Mouse (Mus musculus): ENCODE data around the gene Slc38a5. TPM values are rescaled to one million over a fixed set of nuclear protein-coding genes. Genes with fewer than 3 reads are reported as not detected.
A peak's percentile ranks its signal among the peaks of the same experiment; 100 is the strongest.

The Slc38a5 gene
- 1.4 and 3.4 TPM in 2 replicates for polyA plus RNA-seq (2015; fragmentation: Nextera tagmentation; extraction: Ambion mirVana)

DNA sequence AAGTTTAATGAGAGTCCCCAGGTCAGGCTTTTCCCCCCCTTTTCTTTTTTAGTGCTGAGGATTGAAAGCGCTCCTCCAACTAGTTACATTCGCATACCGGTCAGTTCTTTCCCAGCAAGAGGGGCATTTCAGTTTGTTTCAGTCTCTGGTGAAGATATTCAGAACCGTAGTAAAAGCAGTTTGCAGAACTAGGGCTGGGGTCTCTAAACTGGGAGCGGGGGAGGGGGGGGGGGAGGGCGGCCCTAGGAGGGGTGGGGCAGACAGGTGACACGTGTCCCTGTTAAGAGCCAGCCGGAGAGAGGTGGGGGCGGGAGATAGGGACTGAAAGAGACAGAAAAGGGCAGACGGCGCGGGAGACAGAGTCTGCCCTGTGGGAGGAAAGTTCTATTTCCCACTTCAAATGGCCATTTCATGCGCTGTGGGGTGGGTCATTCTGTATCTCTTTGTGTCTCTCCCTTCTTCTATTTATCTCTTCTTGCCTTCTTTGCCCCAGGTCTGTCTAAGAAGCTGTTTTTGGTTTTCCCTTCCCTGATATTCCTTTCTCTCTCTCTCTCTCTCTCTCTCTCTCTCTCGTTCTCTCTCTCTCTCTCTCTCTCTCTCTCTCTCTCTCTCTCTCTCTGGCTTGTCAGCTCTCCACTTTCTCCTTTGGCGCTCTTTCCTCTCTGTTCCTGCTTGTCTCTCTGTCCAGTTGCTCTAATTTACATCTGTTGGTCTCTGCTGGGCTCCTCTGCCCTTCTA lies at the start of gene Slc38a5:
TSS of gene Slc38a5 (plus strand) at position 51 of the 738 bp plus-strand sequence.
- Histone ChIP-seq H3K9ac (no peak within 1 kb of the TSS), H3K27me3 (peaks cover 21% of the 10 kb centered on the region), H3K36me3 (no peaks in the 10 kb centered on the region), H3K9me3 (replicated peaks) (no peaks in the 10 kb centered on the region), H3K4me2 (peak within 1 kb of the TSS; percentile 36), H3K4me1 (no peaks in the 10 kb centered on the region), H3K4me3 (replicated peaks) (peak within 1 kb of the TSS; percentile 14; the same call in 1 of the 2 replicates), H3K27ac (no peak within 1 kb of the TSS)
- no peak for ATAC-seq (replicated peaks; ENCODE audit: low FRiP score)
- 13% methylated on average over 12 of the region's 15 CpGs for whole genome bisulfite sequencing

- H3K36me3 ChIP-seq = no peaks in the 10 kb centered on the region
- no peak overlapping the region for H3K4me3 ChIP-seq (replicated peaks)
- H3K4me1 ChIP-seq = no peaks in the 10 kb centered on the region
- H3K9me3 ChIP-seq (replicated peaks) = no peaks in the 10 kb centered on the region
- no peak overlapping the region for H3K27ac ChIP-seq
- ATAC-seq (replicated peaks; ENCODE audit: low FRiP score) = no peak
- no peak overlapping the region for H3K4me2 ChIP-seq
- H3K9ac ChIP-seq = no peak overlapping the region
- H3K27me3 ChIP-seq = no peaks in the 10 kb centered on the region
- 79% methylated on average over 3 of the region's 3 CpGs for WGBS
These were observed 48.6 kb upstream of the Slc38a5 start for GRCm38 (mm10) chrX:8222296-8222677.

DNA sequence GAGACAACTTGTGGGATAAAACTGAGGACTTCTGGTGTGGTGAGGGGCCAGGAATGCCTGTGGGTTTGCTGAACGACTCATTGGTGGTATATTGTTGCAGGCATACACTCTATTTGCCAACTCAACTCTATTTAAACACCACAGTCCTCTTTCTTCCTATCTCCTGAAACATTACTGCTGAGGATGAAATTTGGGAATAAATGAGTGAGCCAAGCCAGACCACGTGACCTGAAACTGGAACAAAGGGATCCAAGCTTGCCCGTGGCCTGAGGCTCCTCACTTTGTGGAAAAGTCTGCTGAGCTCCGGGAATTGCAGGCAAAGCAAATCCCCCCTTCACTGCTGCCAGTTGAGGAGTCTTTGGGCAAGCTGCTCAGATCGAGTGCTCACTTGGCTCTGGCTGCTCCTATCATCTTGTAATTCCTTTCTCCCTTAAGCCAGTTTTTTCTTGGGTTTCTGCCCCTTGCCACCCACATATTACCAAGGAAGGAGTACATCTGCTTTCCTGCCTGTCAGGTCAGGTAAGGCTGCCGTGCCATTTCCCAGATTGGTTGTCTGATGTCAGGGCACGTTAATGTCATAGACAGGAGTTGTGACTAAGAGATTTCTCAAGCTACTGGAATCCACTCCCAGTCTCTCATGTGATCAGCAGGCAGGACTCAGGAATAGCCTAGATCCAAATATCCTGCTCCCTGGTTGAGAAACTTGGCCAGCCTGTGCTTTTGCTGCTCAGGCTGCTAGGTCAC lies 48.1 kb upstream of the Slc38a5 start:
- 73% methylated on average over 7 of the region's 7 CpGs for WGBS
- H3K36me3 ChIP-seq = no peaks in the 10 kb centered on the region
- H3K9me3 ChIP-seq (replicated peaks) = no peaks in the 10 kb centered on the region
- H3K4me1 ChIP-seq = no peaks in the 10 kb centered on the region
- H3K4me3 ChIP-seq (replicated peaks) = no peak overlapping the region
- no peak overlapping the region for H3K27ac ChIP-seq
- H3K4me2 ChIP-seq = no peak overlapping the region
- no peak for ATAC-seq (replicated peaks; ENCODE audit: low FRiP score)
- H3K27me3 ChIP-seq = no peaks in the 10 kb centered on the region
- no peak overlapping the region for H3K9ac ChIP-seq

- Histone ChIP-seq H3K4me3 (replicated peaks) (no peak overlapping the region), H3K27me3 (no peaks in the 10 kb centered on the region), H3K4me2 (no peak overlapping the region), H3K36me3 (no peaks in the 10 kb centered on the region), H3K9me3 (replicated peaks) (no peaks in the 10 kb centered on the region), H3K9ac (no peak overlapping the region), H3K4me1 (no peaks in the 10 kb centered on the region), H3K27ac (no peak overlapping the region)
- ATAC-seq (replicated peaks; ENCODE audit: low FRiP score) = no peak
- 91% methylated on average over 7 of the region's 7 CpGs for WGBS
These were observed 47.5 kb upstream of the Slc38a5 start for GRCm38 (mm10) chrX:8223473-8223872.

- no peak for ATAC-seq (replicated peaks; ENCODE audit: low FRiP score)
- no peak overlapping the region for H3K4me2 ChIP-seq
- 82% methylated on average over 4 of the region's 4 CpGs for WGBS
These were observed 40.7 kb upstream of the Slc38a5 start for GRCm38 (mm10) chrX:8230272-8230671.

GRCm38 (mm10) chrX:8233602-8234001 lies 37.3 kb upstream of the Slc38a5 start:
- Histone ChIP-seq H3K4me1 (no peaks in the 10 kb centered on the region), H3K4me3 (replicated peaks) (no peak overlapping the region), H3K9me3 (replicated peaks) (no peaks in the 10 kb centered on the region), H3K27ac (no peak overlapping the region), H3K9ac (no peak overlapping the region), H3K27me3 (no peaks in the 10 kb centered on the region), H3K4me2 (no peak overlapping the region), H3K36me3 (no peaks in the 10 kb centered on the region)
- no peak for ATAC-seq (replicated peaks; ENCODE audit: low FRiP score)
- 80% methylated on average over 3 of the region's 3 CpGs for WGBS

More at GRCm38 (mm10) chrX:8230272-8230671, 40.7 kb upstream of the Slc38a5 start:
- H3K27me3 ChIP-seq = no peaks in the 10 kb centered on the region
- H3K27ac ChIP-seq = no peak overlapping the region
- no peak overlapping the region for H3K4me3 ChIP-seq (replicated peaks)
- H3K9ac ChIP-seq = no peak overlapping the region
- H3K36me3 ChIP-seq = no peaks in the 10 kb centered on the region
- no peaks in the 10 kb centered on the region for H3K4me1 ChIP-seq
- no peaks in the 10 kb centered on the region for H3K9me3 ChIP-seq (replicated peaks)

GRCm38 (mm10) chrX:8236704-8237103 lies 34.2 kb upstream of the Slc38a5 start:
- WGBS = 77% methylated on average over 2 of the region's 2 CpGs
- Histone ChIP-seq H3K36me3 (peaks cover 7% of the 10 kb centered on the region), H3K9me3 (replicated peaks) (no peaks in the 10 kb centered on the region), H3K27me3 (no peaks in the 10 kb centered on the region), H3K9ac (no peak overlapping the region), H3K4me3 (replicated peaks) (no peak overlapping the region), H3K4me1 (no peaks in the 10 kb centered on the region), H3K4me2 (no peak overlapping the region), H3K27ac (no peak overlapping the region)
- ATAC-seq (replicated peaks; ENCODE audit: low FRiP score) = no peak

- Histone ChIP-seq H3K27ac (no peak overlapping the region), H3K4me3 (replicated peaks) (no peak overlapping the region), H3K27me3 (no peaks in the 10 kb centered on the region), H3K4me2 (no peak overlapping the region), H3K9ac (no peak overlapping the region), H3K4me1 (no peaks in the 10 kb centered on the region), H3K9me3 (replicated peaks) (no peaks in the 10 kb centered on the region), H3K36me3 (peaks cover 13% of the 10 kb centered on the region)
- 87% methylated on average over 13 of the region's 13 CpGs for WGBS
- ATAC-seq (replicated peaks; ENCODE audit: low FRiP score) = no peak
These were observed 32.0 kb upstream of the Slc38a5 start for GRCm38 (mm10) chrX:8238804-8239395.

- 79% methylated on average over 2 of the region's 2 CpGs for WGBS
- Histone ChIP-seq H3K27ac (no peak overlapping the region), H3K9ac (no peak overlapping the region)
These were observed 23.3 kb upstream of the Slc38a5 start for GRCm38 (mm10) chrX:8247680-8248079.

GRCm38 (mm10) chrX:8248542-8249120 lies 22.3 kb upstream of the Slc38a5 start:
- no peak for ATAC-seq (replicated peaks; ENCODE audit: low FRiP score)

More at GRCm38 (mm10) chrX:8247680-8248079, 23.3 kb upstream of the Slc38a5 start:
- no peak overlapping the region for H3K4me2 ChIP-seq
- H3K27me3 ChIP-seq = no peaks in the 10 kb centered on the region
- H3K4me1 ChIP-seq = peaks cover 4% of the 10 kb centered on the region; the same call in 1 of the 2 replicates
- no peak for ATAC-seq (replicated peaks; ENCODE audit: low FRiP score)
- H3K36me3 ChIP-seq = peaks cover 12% of the 10 kb centered on the region; the same call in 1 of the 2 replicates
- H3K9me3 ChIP-seq (replicated peaks) = no peaks in the 10 kb centered on the region
- H3K4me3 ChIP-seq (replicated peaks) = no peak overlapping the region

DNA sequence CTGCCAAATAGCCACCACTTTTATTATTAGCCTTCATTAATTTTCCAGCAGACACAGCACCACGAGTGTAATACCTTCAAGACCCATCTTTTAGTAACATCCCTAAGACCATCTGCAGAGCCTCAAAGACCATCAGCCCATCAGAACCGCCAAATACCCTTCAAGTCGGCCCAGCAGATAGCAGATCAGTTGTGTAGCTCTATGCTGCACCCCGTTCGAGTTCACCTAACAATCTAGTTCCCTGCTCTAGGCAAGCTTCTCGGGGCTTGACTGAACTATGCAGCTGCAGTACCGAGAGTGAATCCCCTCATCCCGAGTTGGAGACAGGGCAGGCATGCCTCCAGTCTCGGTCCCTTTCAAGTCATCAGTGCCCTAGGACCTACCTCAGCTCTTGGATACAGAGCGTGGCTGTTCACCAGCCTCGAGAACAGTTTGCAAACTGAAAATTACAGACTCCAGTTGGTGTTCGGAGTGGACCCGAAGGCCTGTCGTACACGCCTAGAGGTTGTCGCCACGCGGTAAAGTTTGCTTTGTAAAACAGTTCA lies 19.1 kb upstream of the Slc38a5 start:
- no peaks in the 10 kb centered on the region for H3K9me3 ChIP-seq (replicated peaks)
- H3K4me2 ChIP-seq = peak overlapping the region; percentile 55
- 19% methylated on average over 18 of the region's 18 CpGs for WGBS
- no peaks in the 10 kb centered on the region for H3K27me3 ChIP-seq
- H3K4me3 ChIP-seq (replicated peaks) = peak overlapping the region; percentile 61
- 0 out of 2 replicates have a peak, but pooled peaks cover under 1% of the 10 kb centered on the region for H3K36me3 ChIP-seq
- ATAC-seq (replicated peaks; ENCODE audit: low FRiP score) = peak; percentile 59
- H3K9ac ChIP-seq = peak overlapping the region; percentile 51
- H3K4me1 ChIP-seq = peaks cover 4% of the 10 kb centered on the region; the same call in 1 of the 2 replicates
- no peak overlapping the region for H3K27ac ChIP-seq

More at GRCm38 (mm10) chrX:8248542-8249120, 22.3 kb upstream of the Slc38a5 start:
- no peak overlapping the region for H3K4me2 ChIP-seq
- no peak overlapping the region for H3K4me3 ChIP-seq (replicated peaks)
- 0 out of 2 replicates have a peak, but pooled peaks cover 6% of the 10 kb centered on the region for H3K36me3 ChIP-seq
- H3K9ac ChIP-seq = no peak overlapping the region
- no peaks in the 10 kb centered on the region for H3K9me3 ChIP-seq (replicated peaks)
- WGBS = 78% methylated on average over 8 of the region's 8 CpGs
- peaks cover 4% of the 10 kb centered on the region; the same call in 1 of the 2 replicates for H3K4me1 ChIP-seq
- no peaks in the 10 kb centered on the region for H3K27me3 ChIP-seq
- H3K27ac ChIP-seq = no peak overlapping the region

Data from kidney, embryonic 15.5 days (tissue).